Mouse (Mus musculus) neural tube, embryonic 14.5 days (tissue): Measurements from ENCODE around the gene Gm20388. TPM values are rescaled to one million over a fixed set of nuclear protein-coding genes. Genes with fewer than 3 reads are reported as not detected.

Experiments used
- ATAC-seq: fragments of 200-750 bp; cut with Nextera tagmentation; 2 replicates; pipeline ENCODE4 v1.8.0; 2017; ENCODE audit warnings: low read depth, mild to moderate bottlenecking, moderate TSS enrichment, moderate library complexity
- H3K27ac ChIP-seq: fragments of 300-500 bp; sonication (generic); 2 replicates; pipeline ENCODE4 v1.5.1; 2014; ENCODE audit warnings: low read depth, mild to moderate bottlenecking, control low read depth, low read length, moderate library complexity, mixed read lengths
- H3K27me3 ChIP-seq: fragments of 300-500 bp; sonication (generic); 2 replicates; pipeline ENCODE4 v1.6.1; 2014; ENCODE audit warnings: low read length; ENCODE audit not compliant: control insufficient read depth, insufficient read depth
- H3K36me3 ChIP-seq: fragments of 300-500 bp; sonication (generic); 2 replicates; pipeline ENCODE4 v1.6.1; 2014; ENCODE audit warnings: low read length, mixed read lengths; ENCODE audit not compliant: control insufficient read depth, insufficient read depth
- H3K4me1 ChIP-seq: fragments of 300-500 bp; sonication (generic); 2 replicates; pipeline ENCODE4 v1.6.1; 2014; ENCODE audit warnings: low read length; ENCODE audit not compliant: control insufficient read depth, insufficient read depth
- H3K4me2 ChIP-seq: fragments of 300-500 bp; sonication (generic); 2 replicates; pipeline ENCODE4 v1.6.1; 2014; ENCODE audit warnings: mild to moderate bottlenecking, low read depth, low read length, control low read depth
- H3K4me3 ChIP-seq: fragments of 300-500 bp; sonication (generic); 2 replicates; pipeline ENCODE4 v1.5.1; 2014; ENCODE audit warnings: low read depth, low read length, control low read depth, mixed read lengths
- H3K9ac ChIP-seq: fragments of 300-500 bp; sonication (generic); replicated peaks from 2 replicates; pipeline ENCODE4 v1.6.1; 2014; ENCODE audit warnings: low read depth, mild to moderate bottlenecking, control low read depth, low read length, mixed read lengths
- H3K9me3 ChIP-seq: fragments of 300-500 bp; sonication (generic); 2 replicates; pipeline ENCODE4 v1.6.1; 2016; ENCODE audit warnings: low read length; ENCODE audit not compliant: control insufficient read depth
- WGBS: fragments of 180-500 bp; shearing (Covaris S2); extraction: QIAGEN DNeasy Blood & Tissue Kit; methylation state at CpG from one replicate; pipeline ENCODE4 v1.1.7; 2014; 5-methylcytosine and 5-hydroxymethylcytosine counted together
- polyA plus RNA-seq: library from polyadenylated mRNA; unstranded; fragments of >200 nt; fragmentation: Nextera tagmentation; extraction: Ambion mirVana; gene quantifications from 2 replicates; pipeline ENCODE4 v1.2.1, GENCODE M21; 2014

Gene Gm20388
- polyA plus RNA-seq, 1 experiment from 2014 or later = 10.3 TPM

DNA sequence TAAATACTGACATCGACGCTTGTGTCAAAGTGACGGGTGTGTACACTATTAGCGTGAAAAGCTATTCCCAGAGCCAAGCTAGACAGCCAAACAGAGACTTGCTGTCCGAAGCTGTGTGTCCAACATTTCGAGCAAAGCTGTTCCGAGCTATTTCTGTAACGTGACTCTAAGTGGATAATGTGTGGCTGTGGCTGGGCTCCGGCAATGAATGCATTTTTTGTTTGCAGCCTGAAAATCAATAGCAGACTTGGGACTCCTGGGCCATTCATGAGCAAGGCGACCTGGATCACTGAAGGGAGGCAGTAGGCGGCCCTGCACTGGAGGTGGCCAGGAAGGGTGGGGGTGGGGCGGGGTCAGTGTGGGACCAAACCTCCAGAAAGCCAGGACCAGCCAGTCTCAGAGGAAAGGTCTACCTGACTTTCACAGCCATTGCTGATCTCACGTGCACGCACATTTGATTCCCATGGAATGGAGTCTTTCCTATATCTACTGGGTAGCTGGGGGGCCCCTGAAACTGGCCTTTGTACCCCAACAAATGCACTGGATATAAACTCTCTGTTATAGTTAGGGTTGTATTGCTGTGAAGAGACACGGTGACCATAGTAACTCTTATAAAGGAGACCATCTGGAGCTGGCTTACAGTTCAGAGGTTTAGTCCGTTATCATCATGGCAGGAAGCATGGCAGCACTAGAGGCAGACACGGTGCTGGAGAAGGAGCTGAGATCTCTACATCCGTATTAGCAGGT is 1415.7 kb downstream of the Gm20388 start:
- Histone ChIP-seq H3K27me3 (no peaks in the 10 kb centered on the region), H3K4me3 (no peak overlapping the region), H3K36me3 (no peaks in the 10 kb centered on the region), H3K9me3 (no peaks in the 10 kb centered on the region), H3K4me2 (no peak overlapping the region), H3K4me1 (peaks cover 3% of the 10 kb centered on the region; the same call in 1 of the 2 replicates), H3K9ac (no peak overlapping the region), H3K27ac (no peak overlapping the region)
- 57% methylated on average over 18 of the region's 18 CpGs for WGBS
- ATAC-seq = no peak

DNA sequence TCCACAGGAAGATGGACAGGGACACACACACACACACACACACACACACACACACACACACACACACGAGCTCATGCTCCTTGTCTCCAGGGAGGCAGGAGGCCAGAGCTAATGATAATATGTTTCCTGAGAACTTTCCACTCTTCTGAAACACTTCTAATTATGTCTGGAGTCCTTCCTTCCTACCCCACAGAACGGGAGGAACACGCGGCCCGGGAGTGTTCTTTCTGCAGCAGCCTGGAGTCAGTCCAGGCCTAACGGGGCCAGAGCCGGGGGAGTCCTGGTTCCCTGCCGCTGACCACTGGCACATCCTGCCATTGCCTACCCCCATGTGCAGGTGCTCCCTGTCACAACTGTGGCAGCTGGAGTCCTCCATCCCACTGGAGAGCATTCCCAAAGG is 1421.8 kb downstream of the Gm20388 start:
- H3K27ac ChIP-seq = no peak overlapping the region
- no peak overlapping the region for H3K4me2 ChIP-seq
- no peaks in the 10 kb centered on the region for H3K27me3 ChIP-seq
- H3K4me1 ChIP-seq = peaks cover 10% of the 10 kb centered on the region
- ATAC-seq = no peak
- no peaks in the 10 kb centered on the region for H3K36me3 ChIP-seq
- 75% methylated on average over 8 of the region's 8 CpGs for WGBS
- no peaks in the 10 kb centered on the region for H3K9me3 ChIP-seq
- H3K4me3 ChIP-seq = no peak overlapping the region
- no peak overlapping the region for H3K9ac ChIP-seq

DNA sequence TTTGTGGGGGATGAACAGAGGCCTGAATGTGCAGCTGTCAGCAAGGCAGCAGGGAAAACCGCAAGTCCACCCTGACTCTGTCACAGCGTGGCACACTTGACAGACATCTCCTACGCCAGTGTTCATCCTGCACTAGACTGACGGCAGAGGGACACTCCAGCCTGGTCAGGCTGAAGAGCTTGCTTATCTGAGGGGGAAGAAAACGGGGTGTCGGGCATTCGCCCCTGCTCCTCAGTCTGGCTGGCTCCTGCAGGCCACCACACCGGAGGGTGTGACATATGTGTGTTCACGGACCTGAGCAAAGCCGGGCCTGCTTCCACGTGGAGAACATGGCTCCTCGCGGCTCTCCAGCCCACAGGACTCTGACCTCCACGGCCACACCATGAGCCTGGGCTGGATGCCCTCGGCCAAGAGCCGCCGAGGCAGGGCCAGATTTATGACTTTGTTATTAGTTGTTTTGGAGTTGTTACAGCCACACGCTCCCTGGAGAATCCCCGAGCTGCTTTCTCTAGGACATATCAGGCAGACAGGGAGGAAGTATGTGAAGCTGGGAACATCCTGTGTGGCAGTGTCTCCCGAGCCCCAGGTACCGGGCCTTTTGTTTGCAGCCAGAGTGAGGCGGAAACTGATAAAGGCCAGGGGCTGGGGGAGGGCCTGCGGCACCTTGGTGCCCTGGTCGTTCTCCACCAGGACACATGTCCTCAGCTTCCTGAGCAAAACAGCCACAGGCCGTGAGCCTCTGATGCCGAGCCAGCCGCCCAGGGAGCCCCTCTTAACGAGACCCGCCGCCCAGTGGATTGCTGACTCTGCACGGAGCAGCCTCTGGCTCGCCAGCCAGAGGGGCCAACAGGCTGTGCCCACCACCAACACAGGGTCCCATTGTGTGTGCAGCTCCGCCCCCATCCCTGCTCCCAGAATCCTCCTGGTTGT is 1424.1 kb downstream of the Gm20388 start:
- Histone ChIP-seq H3K27me3 (no peaks in the 10 kb centered on the region), H3K9ac (peak overlapping the region; percentile 21; the same call in 1 of the 2 replicates), H3K4me1 (peaks cover 10% of the 10 kb centered on the region), H3K4me2 (no peak overlapping the region), H3K27ac (peak overlapping the region; percentile 46), H3K9me3 (no peaks in the 10 kb centered on the region), H3K4me3 (no peak overlapping the region), H3K36me3 (no peaks in the 10 kb centered on the region)
- 39% methylated on average over 33 of the region's 33 CpGs for WGBS
- ATAC-seq = peak; percentile 80; the same call in 1 of the 2 replicates

DNA sequence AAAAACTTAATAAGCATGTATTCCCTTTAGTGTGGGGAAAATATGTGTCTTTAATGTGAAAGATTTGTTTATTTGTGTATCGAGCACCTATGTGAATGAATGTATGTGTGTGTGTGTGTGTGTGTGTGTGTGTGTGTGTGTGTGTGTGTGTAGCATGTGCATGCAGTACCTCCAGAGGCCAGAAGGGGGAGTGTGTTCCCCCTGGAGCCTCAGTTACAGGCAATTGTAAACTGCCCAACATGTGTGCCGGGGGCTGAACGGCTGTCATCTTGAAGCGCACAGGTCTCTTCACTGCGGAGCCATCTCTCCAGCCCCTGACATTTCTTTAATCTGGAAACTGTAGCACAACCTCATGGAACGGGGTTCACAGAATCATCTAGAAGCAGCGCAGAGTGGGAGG is 1425.0 kb downstream of the Gm20388 start:
- Histone ChIP-seq H3K4me3 (no peak overlapping the region), H3K27me3 (no peaks in the 10 kb centered on the region), H3K4me1 (peaks cover 10% of the 10 kb centered on the region), H3K27ac (no peak overlapping the region), H3K9ac (no peak overlapping the region), H3K36me3 (no peaks in the 10 kb centered on the region), H3K9me3 (no peaks in the 10 kb centered on the region), H3K4me2 (no peak overlapping the region)
- WGBS = 97% methylated on average over 7 of the region's 7 CpGs
- ATAC-seq = no peak

DNA sequence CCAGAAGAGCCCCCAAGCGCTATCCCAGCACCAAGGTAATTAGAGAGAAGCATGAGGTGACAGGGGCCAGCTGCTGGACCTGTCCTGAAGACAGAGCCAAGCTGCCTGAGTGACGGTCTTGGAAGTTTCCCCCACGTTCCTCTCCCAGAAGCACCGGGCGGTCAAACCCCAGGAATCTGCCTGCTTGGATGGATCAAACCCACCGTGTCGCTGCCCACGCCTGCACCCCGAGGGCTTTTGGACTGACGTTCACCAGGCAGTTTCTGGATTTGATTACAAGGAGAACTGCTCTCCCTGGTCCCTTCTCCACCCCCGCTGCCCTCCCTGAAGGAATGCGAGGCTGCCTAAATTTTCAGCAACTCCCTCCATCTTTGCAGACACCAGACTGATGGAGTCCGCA is 1432.3 kb downstream of the Gm20388 start:
- H3K4me1 ChIP-seq = no peaks in the 10 kb centered on the region
- no peak overlapping the region for H3K9ac ChIP-seq
- no peak overlapping the region for H3K4me3 ChIP-seq
- no peak for ATAC-seq
- no peaks in the 10 kb centered on the region for H3K27me3 ChIP-seq
- H3K36me3 ChIP-seq = no peaks in the 10 kb centered on the region
- 66% methylated on average over 13 of the region's 13 CpGs for WGBS
- no peak overlapping the region for H3K27ac ChIP-seq
- no peaks in the 10 kb centered on the region for H3K9me3 ChIP-seq
- no peak overlapping the region for H3K4me2 ChIP-seq

DNA sequence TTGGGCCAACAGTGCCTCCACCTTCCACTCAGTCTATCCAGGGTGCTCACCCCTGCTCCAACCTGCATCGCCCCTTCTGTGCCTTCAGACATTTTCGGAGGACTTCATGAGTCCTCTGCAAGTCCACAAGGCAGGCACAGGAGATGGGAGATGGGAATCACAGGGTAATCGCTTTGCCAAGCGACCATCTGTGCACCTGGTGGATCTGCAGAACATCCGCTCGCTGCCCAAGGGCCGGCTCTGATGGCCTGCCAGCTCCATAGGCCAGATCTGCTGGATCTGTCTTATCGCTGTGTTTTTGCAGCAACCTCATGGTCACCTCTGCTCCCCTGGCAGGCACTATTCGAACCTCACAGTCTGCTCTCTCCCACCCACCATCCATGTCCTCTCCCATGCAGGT is 1433.8 kb downstream of the Gm20388 start:
- H3K27me3 ChIP-seq = no peaks in the 10 kb centered on the region; the same call in 1 of the 2 replicates
- H3K4me1 ChIP-seq = no peaks in the 10 kb centered on the region
- no peaks in the 10 kb centered on the region for H3K36me3 ChIP-seq
- no peak overlapping the region for H3K27ac ChIP-seq
- H3K9ac ChIP-seq = no peak overlapping the region
- H3K4me2 ChIP-seq = no peak overlapping the region
- ATAC-seq = no peak
- no peaks in the 10 kb centered on the region for H3K9me3 ChIP-seq
- WGBS = 92% methylated on average over 9 of the region's 9 CpGs
- no peak overlapping the region for H3K4me3 ChIP-seq

DNA sequence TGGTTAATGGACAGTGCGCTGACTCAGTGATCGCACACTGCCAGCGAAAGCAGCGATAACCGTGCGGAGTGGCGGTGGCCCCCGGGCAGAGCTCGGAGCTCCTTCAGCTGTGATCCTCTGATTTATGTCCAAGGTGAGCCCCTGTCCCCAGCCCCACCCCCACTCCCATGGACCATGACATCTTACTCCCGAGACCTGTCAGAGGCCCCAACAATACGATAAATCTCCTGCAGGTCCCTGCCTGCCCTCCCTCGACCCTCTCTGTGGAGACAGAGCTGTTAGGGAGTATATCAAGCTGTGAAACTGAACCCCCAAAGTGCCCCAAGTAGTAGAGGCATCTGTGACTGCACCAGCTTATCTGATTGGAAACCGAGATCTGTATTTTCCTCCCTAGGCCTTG is 1435.5 kb downstream of the Gm20388 start:
- Histone ChIP-seq H3K9ac (no peak overlapping the region), H3K36me3 (no peaks in the 10 kb centered on the region), H3K9me3 (no peaks in the 10 kb centered on the region), H3K4me1 (no peaks in the 10 kb centered on the region), H3K4me3 (no peak overlapping the region), H3K27me3 (no peaks in the 10 kb centered on the region; the same call in 1 of the 2 replicates), H3K27ac (no peak overlapping the region), H3K4me2 (no peak overlapping the region)
- WGBS = 51% methylated on average over 13 of the region's 13 CpGs
- no peak for ATAC-seq

DNA sequence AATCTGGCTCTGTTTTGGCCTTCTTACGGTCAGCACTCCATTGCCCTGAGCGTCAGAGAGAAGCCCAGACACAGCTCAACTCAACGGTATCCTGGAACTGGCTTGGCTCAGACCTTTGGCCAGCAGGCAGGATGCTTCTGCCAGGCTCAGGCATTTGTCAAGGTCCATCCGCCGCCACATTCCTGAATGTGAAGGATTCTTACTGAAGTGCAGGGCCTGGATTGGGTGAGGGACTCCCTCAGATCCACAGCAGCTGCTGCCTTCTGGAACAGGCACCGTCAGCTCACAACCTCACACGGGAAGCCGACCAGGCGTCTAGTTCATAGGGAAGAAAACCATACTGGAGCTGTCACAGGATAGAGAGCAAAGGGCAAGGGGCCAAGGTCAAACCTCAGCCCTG is 1436.2 kb downstream of the Gm20388 start:
- Histone ChIP-seq H3K9me3 (no peaks in the 10 kb centered on the region), H3K27me3 (no peaks in the 10 kb centered on the region; the same call in 1 of the 2 replicates), H3K4me1 (no peaks in the 10 kb centered on the region), H3K4me2 (no peak overlapping the region), H3K36me3 (no peaks in the 10 kb centered on the region), H3K9ac (no peak overlapping the region), H3K27ac (no peak overlapping the region), H3K4me3 (no peak overlapping the region)
- WGBS = 71% methylated on average over 9 of the region's 9 CpGs
- ATAC-seq = no peak

DNA sequence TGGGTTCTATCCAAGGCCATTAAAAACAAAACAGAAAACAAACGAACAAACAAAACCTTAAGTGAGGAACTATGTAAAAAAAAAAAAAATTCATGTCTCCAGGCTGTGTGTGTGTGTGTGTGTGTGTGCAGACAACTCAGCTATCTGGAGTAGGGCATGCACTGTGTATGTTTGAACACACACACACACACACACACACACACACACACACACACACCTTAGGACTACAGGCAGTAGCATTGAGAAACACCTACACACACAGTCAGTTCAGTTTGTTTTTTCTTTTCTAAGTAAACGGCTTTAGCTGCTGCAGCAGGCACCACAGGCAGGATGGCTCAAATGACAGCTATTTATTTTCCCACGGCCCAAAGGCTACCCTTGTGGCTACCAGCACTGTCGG is 1438.4 kb downstream of the Gm20388 start:
- Histone ChIP-seq H3K4me2 (no peak overlapping the region), H3K27me3 (no peaks in the 10 kb centered on the region; the same call in 1 of the 2 replicates), H3K4me3 (no peak overlapping the region), H3K36me3 (no peaks in the 10 kb centered on the region), H3K27ac (no peak overlapping the region), H3K9me3 (no peaks in the 10 kb centered on the region), H3K9ac (no peak overlapping the region), H3K4me1 (no peaks in the 10 kb centered on the region)
- WGBS = 43% methylated on average over 4 of the region's 4 CpGs
- no peak for ATAC-seq
